Mouse (Mus musculus) ovary, postnatal 14 days (tissue): Measurements from ENCODE around the gene Tmem208.
"Not testable (repeated sequence)": the region's sequence is repeated elsewhere in the genome, so short reads cannot be mapped to it uniquely, and the experiment has no call there.

Source experiments
- DNase-seq: peaks from one replicate; pipeline ENCODE4 v3.0.0; 2022; ENCODE audit warnings: low spot score

Gene Tmem208

DNA sequence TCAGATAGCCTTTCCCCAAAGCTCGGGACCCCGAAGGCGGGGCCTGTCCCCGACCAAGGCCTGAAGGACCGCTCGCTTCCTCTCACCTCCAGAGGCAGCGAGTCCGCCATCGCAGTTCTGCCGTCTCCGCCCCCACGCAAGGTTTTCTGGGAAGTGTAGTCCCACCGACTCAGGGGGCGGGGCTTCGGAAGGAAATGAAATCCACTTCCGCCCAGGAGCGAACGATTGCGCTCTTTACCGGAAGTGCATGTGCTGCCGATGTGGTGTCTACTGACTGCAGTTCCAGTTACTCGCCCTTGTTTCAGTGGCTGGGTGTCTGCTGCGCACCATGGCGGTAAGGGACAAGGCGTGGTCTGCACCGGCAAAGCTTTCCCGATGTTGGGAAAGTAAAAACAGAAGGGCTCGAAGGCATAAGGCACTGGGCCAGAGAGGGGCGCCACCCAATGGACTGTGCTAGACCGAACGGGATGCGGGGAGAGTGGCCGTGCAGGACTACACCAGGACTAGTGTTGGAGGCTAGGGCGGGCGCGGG is at the start of gene Tmem208, which contains the start of gene Lrrc29:
Gene Tmem208 (plus strand): TSS at position 214 of the 532 bp plus-strand sequence.
Gene Lrrc29 (minus strand): TSS at position 138 of the 532 bp plus-strand sequence.
- peak; percentile 95 for DNase-seq

DNA sequence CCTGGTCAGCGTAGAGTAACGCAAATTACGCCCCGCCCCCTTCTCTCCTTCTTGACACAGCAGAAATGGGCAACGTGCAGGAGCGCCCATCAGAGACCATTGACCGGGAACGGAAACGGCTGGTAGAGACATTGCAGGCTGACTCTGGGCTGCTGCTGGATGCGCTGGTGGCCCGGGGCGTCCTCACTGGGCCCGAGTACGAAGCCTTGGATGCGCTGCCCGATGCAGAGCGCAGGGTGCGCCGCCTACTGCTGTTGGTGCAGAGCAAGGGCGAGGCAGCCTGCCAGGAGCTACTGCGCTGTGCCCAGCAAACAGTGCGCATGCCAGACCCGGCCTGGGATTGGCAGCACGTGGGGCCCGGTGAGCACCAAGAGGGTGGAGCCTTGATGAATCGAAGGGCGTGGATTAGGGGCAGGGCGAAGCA is 47.2 kb upstream of the Tmem208 start:
- peak; percentile 69 for DNase-seq

DNA sequence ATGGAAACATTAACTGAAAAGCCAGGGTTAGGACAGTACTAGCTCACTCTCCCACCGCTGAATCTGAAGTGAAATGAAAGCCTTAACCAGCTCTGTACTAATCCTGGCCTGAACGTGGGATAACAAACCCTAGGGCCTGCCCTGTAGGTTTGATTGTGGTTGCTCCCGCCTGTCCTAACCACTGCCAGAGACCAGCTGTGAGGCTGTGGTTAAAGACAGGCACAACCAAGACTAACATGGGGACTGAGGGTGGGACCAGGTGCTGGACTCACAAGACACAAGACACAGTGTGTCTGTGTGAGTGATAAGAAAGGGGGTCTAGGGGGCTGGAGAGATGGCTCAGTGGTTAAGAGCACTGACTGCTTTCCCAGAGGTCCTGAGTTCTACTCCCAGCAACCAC is 45.6 kb upstream of the Tmem208 start:
- no peak for DNase-seq

DNA sequence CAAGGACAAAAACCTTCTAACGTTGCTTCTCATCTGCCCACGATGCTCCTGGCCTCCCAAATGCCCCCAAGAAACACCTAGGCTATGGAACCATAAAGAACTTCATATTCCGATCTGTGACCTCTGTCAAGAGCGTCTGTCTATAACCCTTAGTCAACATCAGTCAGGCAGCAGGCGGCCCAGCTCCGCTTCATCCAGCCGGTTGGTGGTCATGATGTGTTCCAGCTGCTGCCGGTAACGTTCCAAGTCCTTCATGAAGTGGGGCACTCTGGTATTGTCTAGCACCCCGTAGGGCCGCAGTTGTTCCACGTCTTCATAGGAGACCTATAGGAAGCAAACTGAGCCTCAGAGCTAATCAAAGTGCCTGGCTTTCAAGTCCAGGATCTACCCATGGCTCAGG is 44.3 kb upstream of the Tmem208 start:
- DNase-seq = no peak

DNA sequence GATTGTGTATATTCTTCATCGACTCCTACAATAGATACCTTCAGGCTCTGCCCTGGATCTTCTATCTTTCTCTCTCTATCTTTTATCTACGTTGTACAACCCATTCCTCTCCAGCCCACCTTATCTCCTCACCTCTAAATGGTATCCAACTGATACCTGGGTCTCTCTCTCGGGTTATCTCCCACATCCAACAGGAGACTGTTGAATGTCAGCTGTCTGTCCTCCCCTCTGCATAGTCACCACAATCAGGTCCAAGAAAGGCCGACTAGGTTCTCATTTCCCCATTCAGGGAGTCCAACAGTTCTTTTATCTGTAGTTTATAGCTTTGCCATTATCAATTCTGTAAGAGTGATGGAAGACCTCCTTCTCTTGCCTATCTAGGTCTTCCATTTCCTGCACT is 43.9 kb upstream of the Tmem208 start:
- DNase-seq = no peak

DNA sequence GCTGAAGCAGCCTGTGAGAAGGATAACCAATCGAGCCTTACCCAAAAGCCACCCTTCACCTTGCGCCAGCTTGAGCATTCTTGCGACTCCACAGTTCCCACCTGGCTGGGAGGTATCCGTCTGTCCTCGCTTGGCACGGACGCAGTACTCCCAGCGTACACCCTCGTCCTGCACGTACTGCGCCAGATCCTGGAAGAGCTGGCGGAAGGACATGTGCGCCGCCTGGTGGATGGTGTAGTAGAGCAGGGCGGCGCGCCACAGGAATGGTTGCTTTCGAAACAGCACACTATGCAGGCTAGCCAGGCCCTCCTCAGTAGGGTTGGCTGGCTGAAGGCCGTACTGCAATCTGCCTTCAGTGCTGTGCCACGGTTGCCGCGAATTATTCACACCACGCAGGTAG is 43.1 kb upstream of the Tmem208 start:
- DNase-seq = no peak

DNA sequence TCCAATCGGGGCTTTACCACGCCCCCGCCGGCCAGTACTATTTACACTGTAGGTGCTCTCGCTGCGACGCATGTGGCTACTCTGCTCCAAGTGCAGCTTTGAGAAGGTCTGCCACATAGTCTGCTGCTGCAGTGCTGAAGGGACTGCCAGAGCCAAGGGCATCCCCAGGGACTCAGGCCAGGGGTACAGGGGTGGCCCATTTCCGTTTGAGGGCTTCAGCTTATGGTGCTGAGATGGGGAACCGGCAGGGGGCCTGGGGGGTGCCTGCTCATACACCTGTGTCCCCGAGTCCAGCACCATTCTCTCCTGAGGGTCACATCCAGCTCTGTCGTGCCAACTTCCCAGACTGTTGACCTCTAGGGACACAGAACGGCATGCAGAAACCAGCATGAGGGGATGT is 40.6 kb upstream of the Tmem208 start:
- no peak for DNase-seq

DNA sequence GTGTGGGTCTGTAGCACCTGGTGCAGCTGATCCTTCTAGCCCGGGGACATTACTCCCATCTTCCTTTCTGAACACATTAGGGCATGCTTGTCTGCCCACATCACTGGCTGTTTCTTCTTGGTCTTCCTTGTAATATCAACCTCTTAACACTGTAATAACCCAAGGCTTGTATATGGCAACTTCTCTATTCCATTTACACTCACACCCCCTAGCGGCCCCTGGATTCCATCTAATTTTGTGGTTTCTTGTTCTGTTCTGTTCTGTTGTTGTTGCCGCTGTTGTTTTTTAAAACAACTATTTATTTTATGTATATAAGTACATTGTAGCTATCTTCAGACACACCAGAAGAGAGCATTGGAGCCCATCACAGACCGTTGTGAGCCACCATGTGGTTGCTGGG is 39.2 kb upstream of the Tmem208 start:
- no peak for DNase-seq

DNA sequence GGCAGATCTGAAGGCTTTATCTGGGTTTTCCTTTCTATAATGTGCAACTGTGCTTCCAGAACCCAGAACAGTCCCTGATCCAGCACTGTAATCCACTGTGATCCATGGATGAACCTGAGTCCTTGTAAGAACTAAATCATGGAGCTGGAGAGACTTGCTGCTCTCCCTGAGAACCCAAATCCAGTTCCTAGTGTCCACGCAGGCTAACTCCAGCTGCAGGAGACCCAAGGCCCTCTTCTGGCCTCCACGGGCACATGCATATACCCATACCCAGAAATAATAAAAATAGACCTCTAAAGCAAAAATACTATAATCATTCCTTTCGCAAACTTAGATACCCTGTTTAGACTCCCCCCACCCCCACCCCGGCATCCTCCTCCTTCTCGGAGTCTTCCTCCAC is 37.9 kb upstream of the Tmem208 start:
- DNase-seq = no peak

DNA sequence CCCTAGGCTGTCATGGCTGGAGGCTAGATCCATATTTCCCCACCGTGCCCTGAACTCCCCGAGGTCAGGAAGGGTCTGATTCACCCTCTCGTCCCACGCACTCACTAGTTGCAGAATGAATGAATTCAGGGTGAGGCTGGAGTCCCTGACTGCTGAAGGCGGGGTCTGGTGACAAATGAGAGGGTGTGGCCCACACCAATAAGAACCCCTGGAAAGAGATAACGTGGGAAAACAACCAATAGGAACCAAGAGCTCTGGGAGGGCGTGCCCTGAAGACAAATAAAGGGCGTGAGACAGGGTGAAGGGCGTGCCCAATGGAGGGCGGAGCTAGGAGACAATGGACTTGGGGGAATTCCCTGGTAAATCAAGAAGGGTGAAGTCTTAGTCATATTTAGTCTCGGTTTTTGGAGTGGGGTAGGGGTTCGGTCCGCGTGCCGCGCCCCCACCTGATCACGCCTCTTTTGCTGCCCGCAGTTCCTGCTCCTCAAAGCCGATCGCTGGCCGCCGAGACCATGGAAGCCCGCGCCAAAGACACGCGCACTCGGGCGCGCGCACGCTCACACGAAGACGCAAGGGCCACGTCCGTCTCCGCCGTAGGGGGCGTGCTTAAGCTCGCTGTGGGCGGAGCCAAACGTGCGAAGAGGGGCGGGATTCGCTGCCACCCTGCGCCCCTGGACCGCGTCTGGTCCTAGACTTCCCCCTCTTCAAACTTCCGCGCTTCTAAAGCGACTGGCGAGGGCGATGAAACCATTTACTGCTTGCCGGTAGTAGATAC is 37.0 kb upstream of the Tmem208 start:
- peak; percentile 91 for DNase-seq

DNA sequence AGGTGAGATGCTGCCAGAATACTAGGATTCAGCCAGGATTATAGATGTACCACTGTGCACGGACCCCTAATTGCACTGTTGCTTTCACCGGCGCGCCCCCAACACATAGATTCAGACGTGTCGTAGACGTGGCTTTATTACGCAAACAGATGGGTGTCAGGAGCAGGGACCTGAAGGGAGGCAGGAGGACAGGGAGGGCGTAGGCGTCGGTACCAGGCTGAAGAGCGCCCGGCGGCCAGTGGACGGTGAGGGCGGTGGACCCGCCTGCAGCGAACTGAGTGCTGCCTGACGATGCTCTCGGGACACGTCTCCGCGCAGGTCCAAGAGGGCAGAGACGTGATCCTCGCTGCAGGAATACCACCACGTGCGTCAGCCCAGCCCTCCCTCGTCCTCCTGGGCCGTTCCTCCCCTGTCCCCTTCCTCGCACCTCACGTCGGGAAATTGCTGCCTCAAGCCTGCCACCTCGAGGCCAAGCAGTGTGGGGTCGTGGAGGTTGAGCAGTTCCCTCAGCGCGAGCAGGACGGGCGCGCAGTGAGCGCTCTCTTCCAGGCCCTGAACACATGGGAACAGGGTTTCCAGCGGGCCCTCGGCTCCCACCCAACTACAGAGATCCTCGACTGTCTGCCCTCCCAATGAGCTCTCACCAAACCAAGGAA is 36.2 kb upstream of the Tmem208 start, which contains the start of gene 4931428F04Rik:
Gene 4931428F04Rik (minus strand): TSS at position 60 of the 656 bp plus-strand sequence.
- DNase-seq = no peak

DNA sequence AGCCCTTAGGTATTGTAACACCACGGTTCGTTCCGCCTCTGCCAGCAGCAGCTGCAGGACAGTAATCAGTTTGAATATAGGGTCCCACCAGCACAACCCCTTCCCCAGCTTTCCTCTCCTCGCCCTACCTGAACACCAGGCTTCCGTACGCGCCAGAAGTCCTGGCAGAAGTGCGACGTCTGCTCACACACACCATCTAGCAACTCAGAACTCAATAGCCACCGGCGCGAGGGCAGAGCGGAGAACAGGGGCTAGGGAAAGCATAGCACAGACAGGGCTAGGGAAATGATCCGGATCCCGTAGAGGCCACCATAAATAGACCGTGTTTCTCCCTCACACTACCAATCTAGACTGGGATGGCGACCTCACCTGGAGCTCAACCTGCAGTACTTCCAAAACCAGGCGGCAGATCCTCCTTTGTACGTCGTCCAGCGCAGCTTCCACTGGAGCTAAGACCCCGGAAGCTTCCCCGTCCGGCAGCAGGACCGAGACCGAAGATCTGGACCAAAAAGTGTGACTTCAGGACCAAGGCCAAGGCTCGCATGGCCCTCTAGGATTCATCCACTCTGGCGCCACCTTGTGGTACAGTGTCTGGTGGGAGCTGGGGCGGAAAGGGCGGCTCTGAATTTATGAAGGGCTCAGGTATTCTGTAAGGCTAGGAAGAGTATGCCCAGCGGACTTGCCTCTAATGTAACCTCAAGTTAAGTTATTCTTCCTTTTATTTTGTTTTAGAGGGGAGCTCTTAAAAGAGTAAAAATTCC is 35.4 kb upstream of the Tmem208 start:
- peak; percentile 89 for DNase-seq

DNA sequence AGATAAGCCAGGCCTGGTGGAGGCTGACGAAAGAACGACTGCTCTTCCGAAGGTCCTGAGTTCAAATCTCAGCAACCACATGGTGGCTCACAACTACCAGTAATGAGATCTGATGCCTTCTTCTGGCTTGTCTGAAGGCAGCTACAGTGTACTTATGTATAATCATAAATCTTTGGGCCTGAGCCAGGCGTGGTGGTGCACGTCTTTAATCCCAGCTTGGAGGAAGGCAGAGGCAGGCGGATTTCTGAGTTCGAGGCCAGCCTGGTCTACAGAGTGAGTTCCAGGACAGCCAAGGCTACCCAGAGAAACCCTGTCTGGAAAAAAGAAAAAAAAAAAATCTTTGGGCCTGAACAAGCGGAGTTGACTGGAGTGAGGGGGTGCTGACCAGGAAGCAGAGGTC is 34.8 kb upstream of the Tmem208 start:
- DNase-seq = not testable (repeated sequence)

DNA sequence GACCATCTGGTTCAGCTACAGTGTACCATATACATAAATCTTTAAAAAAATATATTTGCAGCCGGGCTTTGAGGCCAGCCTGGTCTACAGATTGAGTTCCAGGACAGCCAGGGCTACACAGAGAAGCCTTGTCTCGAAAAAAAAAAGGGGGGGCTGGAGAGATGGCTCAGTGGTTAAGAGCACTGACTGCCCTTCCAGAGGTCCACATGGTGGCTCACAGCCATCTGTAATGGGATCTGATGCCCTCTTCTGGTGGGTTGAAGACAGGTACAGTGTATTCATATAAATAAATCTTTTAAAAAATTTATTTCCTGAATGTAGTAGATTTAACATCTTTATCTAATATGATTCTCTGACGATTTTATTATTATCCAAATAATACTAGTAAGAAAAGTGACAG is 34.4 kb upstream of the Tmem208 start:
- not testable (repeated sequence) for DNase-seq

DNA sequence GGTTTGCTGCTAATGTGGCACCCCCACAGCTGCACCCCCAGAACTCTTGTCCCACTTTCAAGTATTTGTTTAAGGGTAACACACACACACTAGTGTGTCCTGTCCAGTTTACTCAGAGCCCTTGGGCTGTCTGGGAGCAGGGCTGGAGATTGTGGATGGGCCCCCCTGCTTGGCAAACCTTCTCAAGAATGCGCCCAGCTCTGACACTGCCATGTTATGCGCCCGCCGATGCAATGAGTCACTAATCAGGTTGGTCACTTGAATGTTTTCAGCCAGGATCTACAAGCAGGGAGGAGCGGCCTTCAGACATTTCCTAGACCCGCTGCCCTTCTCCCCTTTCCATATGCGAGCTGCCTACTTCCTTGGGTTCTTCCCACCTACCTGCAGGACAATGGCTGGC is 33.7 kb upstream of the Tmem208 start:
- DNase-seq = no peak

DNA sequence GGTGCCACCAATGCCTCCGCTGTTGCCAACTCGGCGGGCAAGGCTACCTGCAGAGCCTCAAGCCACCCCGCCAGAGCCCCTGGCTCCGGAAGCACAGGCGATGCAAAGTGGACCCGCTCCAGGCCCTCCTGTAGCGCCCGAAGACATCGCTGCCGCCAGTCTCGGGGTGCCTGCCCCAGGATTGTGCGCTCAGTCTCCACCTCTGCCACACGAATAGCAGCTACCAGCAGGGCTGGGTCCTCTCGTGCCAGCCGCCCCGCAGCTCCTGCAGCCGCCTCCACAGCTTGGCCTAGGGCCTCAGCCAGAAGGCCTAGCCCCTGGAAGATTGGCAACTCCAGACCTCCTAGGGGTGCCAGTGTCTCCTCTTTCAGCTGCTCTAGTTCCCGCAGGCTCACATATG is 32.7 kb upstream of the Tmem208 start:
- DNase-seq = no peak

DNA sequence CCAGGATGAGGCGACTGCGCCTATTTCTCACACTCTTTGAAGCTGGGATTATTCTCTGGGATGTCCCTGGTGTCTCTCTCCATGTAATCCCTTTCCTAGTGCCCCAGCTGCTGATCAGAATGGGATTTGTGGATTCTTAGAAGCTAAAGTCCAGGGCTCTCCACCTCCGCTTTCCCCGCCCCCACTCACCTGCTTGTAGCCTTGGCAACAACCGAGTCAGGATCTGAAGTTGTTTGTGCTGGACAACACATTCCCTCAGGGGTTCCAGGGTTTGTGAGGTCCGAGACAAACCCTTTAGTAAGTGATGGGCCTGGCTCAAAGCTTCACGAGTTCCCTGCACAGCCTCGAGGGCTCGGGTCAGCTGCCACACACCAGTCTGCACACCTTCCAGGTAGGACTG is 31.4 kb upstream of the Tmem208 start:
- no peak for DNase-seq

DNA sequence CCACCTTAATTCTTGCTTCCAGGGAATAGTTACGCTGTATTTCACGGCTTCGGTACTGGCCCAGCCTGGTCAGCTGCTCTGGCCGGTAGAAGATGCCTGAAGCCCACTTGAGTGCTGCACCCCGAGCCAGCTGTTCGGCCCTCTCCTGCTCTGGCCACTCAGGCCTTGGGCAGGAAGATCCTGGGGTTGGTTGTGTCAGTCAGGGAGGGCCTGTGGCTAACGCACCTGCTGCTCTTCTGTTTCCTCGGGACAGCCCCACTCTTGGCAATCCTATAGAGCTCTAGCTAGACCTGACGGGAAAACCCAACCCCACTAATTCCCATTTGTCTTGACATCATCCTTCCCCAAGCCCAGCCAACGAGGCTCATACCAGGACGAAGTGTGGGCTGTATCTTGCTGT is 30.9 kb upstream of the Tmem208 start:
- no peak for DNase-seq

DNA sequence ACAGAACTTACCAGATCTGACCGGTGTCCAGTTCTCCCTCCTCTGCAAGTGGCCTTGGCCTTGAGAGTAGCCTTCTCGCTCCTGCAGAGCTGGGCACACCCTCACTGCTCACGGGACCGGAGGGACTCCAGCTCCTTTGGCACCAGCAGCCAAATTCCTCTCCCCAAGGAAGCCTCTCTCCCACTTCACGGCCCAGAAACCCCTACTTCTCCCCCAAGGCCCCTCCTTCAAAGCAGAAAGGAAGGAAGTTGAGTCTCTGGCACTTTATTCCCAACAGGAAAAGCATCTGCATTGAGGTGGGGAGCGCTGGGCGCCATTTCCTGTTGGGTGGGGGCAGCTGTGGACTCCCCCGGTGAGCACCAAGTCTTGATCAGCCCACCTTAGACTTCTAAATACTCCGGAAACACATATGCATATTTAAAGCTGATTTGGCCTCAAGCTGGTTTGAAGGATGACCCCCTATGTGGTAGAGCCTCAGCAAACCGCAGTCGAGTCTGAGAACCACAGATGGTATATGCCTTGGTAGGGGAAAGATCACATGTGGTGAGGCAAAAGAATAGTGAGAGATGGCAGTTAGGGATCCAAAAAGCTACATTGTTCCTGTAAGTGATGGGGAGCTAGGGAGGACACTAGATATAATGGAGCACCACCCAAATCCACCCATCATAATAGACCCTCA is 30.1 kb upstream of the Tmem208 start, which contains the start of gene Exoc3l:
Gene Exoc3l (minus strand): TSS at position 207 of the 679 bp plus-strand sequence.
- no peak for DNase-seq

DNA sequence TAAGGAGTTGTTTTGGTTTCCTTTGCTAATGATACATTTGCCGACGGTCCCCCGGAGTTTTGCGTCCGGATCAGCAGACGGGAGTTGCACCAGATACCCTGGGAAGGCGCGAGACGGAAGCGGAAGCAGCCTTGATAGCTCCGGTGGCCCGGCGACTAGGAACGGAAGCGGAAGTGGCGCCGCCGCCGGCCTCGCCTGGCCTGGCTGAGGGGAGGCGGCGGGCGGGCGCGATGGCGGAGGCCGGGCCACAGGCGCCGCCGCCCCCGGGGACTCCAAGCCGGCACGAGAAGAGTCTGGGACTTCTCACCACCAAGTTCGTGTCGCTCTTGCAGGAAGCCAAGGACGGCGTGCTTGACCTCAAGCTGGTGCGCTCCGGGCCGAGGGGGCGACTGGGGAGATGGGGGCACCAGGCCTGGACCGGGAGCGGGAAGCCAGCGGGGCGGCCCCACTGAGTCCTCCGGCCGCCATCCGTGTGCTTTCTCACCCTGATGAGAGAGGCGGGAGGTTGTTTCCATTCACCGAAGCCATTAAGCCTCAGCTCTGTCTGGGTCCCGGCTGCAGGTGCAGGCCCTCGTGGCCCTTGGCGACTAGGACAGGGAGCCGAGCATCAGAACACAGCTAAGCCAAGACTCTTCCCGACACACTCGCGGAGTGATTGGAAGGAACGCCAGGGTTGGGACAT is 28.5 kb upstream of the Tmem208 start, which contains the start of gene E2f4:
Gene E2f4 (plus strand): TSS at position 153 of the 682 bp plus-strand sequence.
- DNase-seq = peak; percentile 82
